Mouse (Mus musculus) myocyte (in vitro differentiated cells): ENCODE measurements at regions not wholly inside any gene's neighbourhood (a gene's known extent, or its start where the extent isn't known, plus 50 kb on each side); places are given as distances from the start of the nearest gene placed in this dataset.

ENCODE experiments used
- E2F4 ChIP-seq: IDR thresholded peaks from one replicate; pipeline ENCODE4 v1.6.1; 2011; ENCODE audit warnings: mild to moderate bottlenecking, control low read depth, moderate library complexity; ENCODE audit not compliant: insufficient read depth
- MAX ChIP-seq: IDR thresholded peaks from one replicate; pipeline ENCODE4 v1.6.1; 2011; ENCODE audit warnings: low read depth, mild to moderate bottlenecking, control low read depth
- MYOG ChIP-seq, 3 experiments: IDR thresholded peaks; one replicate each; pipeline ENCODE4 v1.6.1; 2011; ENCODE audit warnings: control low read depth in 2 of 3, low read depth in 2 of 3, mild to moderate bottlenecking in 2 of 3; ENCODE audit not compliant: insufficient read length in 2 of 3, control insufficient read depth in 1 of 3, insufficient read depth in 1 of 3
- POLR2A ChIP-seq: IDR thresholded peaks from one replicate; pipeline ENCODE4 v1.6.1; 2011; ENCODE audit warnings: low read depth, mild to moderate bottlenecking, control low read depth, moderate library complexity; ENCODE audit not compliant: insufficient read length
- POLR2AphosphoS2 ChIP-seq: IDR thresholded peaks from one replicate; pipeline ENCODE4 v1.6.1; 2011; ENCODE audit warnings: low read depth, control low read depth; ENCODE audit not compliant: insufficient read length
- SRF ChIP-seq: IDR thresholded peaks from one replicate; pipeline ENCODE4 v1.6.1; 2011; ENCODE audit warnings: low read depth; ENCODE audit not compliant: control insufficient read depth, insufficient read length
- TCF12 ChIP-seq: IDR thresholded peaks from one replicate; pipeline ENCODE4 v1.6.1; 2011; ENCODE audit warnings: mild to moderate bottlenecking, control low read depth; ENCODE audit not compliant: poor library complexity, insufficient read depth, severe bottlenecking
- TCF3 ChIP-seq: IDR thresholded peaks from one replicate; pipeline ENCODE4 v1.6.1; 2011; ENCODE audit warnings: low read depth, control low read depth; ENCODE audit not compliant: insufficient read length
- USF1 ChIP-seq: IDR thresholded peaks from one replicate; pipeline ENCODE4 v1.6.1; 2011; ENCODE audit warnings: low read depth, mild to moderate bottlenecking, control low read depth, moderate library complexity

DNA sequence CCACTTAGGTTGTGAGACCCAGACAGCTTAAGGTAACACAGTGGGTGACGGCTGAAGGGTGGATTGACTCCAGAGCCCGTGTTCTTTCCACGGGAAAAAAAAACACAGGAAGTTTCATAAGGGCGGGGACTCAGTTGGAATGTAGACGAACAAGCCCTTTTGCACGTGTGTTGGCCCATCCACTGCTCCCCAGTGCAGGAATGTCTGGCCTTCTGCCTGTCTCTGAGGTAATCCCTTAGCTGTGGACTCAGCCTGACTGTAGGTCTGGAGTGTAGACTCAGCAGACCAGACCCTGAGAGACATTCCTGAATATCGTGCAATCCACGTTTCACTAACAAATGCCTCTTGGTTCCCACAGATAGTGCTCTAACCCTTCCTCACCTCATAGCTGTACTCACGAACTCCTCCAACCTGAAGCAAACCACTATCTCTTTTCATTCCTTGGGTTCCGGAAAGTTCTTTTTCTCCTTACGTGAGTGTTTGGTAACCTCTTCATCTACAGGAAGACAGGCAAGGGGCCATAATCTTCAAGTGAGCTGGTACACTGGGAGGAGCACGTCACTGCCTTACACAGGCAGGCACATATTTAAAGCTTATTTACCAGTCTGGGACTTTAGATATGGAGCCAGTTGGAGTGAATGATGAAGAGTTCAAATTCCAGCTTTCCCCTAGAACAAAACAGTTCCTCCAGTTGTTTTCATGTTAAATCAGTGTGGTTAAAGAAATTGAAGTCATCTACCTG is 205.6 kb upstream of the Bcor start:
- TF ChIP-seq TCF12 (no peak), POLR2A (no peak), MYOG (IDR thresholded peaks at IDR 0.05; ENCODE audit: control insufficient read depth in 1 of 3, insufficient read depth in 1 of 3, insufficient read length in 2 of 3, low read depth in 2 of 3) (no peak), MAX (no peak), E2F4 (no peak), POLR2AphosphoS2 (no peak), SRF (no peak), TCF3 (no peak), USF1 (no peak)
